24 mouse cellular contexts compared by ENCODE assay signal in the genomic region with DNA sequence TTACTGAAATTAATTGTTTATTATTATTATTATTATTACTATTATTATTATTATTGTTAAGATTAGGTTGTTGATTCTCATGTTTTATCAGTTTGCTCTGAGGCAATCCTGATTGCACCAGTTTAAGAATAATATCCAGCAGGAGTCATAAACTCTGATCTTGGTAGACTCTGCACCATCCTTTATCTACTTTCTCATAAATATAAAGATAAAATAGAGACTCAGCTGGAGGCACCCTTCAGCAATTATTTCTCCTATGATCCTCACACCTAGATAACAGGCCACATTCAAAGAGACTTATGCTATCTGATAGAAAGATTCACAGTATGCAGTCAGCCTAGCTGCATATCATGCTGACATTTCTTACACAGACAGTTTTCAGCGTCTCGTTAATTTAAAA.
"Had no signal": no experiment of that assay in that cellular context is flagged by ENCODE, and none has a peak within 500 bp of the region (broad histone marks: within the 10 kb centered on the region; RNA-seq: fewer than 3 reads in every experiment).

No protein-coding gene starts in this region.

- H3K9ac ChIP-seq: heart, embryonic 13.5 days; heart, embryonic 15.5 days; hindbrain, embryonic 13.5 days; hindbrain, embryonic 15.5 days; limb, embryonic 12.5 days; liver, embryonic 12.5 days had no signal

- H3K4me3 ChIP-seq: gastrocnemius, adult 2 months; heart, adult 2 months; heart, embryonic 13.5 days; heart, embryonic 15.5 days; hindbrain, embryonic 13.5 days; hindbrain, embryonic 15.5 days; layer of hippocampus, adult 2 months; left cerebral cortex, adult 2 months; limb, embryonic 10.5 days; limb, embryonic 12.5 days; liver, embryonic 12.5 days had no signal

- H3K27ac ChIP-seq: gastrocnemius, adult 2 months; heart, adult 2 months; heart, embryonic 13.5 days; heart, embryonic 15.5 days; hindbrain, embryonic 13.5 days; hindbrain, embryonic 15.5 days; hindbrain, postnatal 0 days; layer of hippocampus, adult 2 months; left cerebral cortex, adult 2 months; limb, embryonic 10.5 days; limb, embryonic 12.5 days; liver, embryonic 12.5 days had no signal

- H3K4me1 ChIP-seq: heart, embryonic 13.5 days; heart, embryonic 15.5 days; hindbrain, embryonic 13.5 days; hindbrain, embryonic 15.5 days; limb, embryonic 10.5 days; limb, embryonic 12.5 days; liver, embryonic 12.5 days had no signal

- ATAC-seq: hindbrain, postnatal 0 days; liver, embryonic 12.5 days had no signal

- H3K4me2 ChIP-seq: heart, embryonic 11.5 days; heart, embryonic 13.5 days; heart, embryonic 15.5 days; hindbrain, embryonic 13.5 days; hindbrain, embryonic 15.5 days; limb, embryonic 12.5 days; liver, embryonic 12.5 days had no signal

- H3K9me3 ChIP-seq: heart, embryonic 13.5 days; heart, embryonic 15.5 days; hindbrain, embryonic 13.5 days; hindbrain, embryonic 15.5 days; limb, embryonic 10.5 days; limb, embryonic 12.5 days; liver, embryonic 12.5 days had no signal

- DNase-seq: gastrocnemius, adult 2 months; gastrocnemius, postnatal 10 days; gastrocnemius, postnatal 25 days; heart, adult 11 months; heart, adult 2 months; heart, postnatal 14 days; heart, postnatal 36 days; kidney, adult 18-20 months; kidney, adult 8-10 months; kidney, postnatal 10 days; kidney, postnatal 25 days; kidney, postnatal 4 days; liver had no signal

- H3K27me3 ChIP-seq: heart, embryonic 13.5 days; heart, embryonic 15.5 days; hindbrain, embryonic 13.5 days; hindbrain, embryonic 15.5 days; limb, embryonic 12.5 days; liver, embryonic 12.5 days had no signal

- H3K36me3 ChIP-seq: heart, embryonic 13.5 days; heart, embryonic 15.5 days; hindbrain, embryonic 13.5 days; hindbrain, embryonic 15.5 days; limb, embryonic 10.5 days; limb, embryonic 12.5 days; liver, embryonic 12.5 days had no signal
